Mouse (Mus musculus) cortical plate, adult 2 months (tissue): ENCODE measurements around the gene Sike1.

ENCODE experiments used
- CTCF ChIP-seq: fragments of 200-500 bp; IDR thresholded peaks from 2 replicates; pipeline ENCODE4 v1.5.1; 2011; ENCODE audit warnings: mild to moderate bottlenecking, control low read depth, low read length; ENCODE audit not compliant: insufficient read depth; ENCODE audit errors: extremely low read depth
- POLR2A ChIP-seq: fragments of 200-500 bp; IDR thresholded peaks from 2 replicates; pipeline ENCODE4 v1.6.1; 2011; ENCODE audit warnings: mild to moderate bottlenecking, low read length, control low read depth; ENCODE audit not compliant: insufficient read depth; ENCODE audit errors: extremely low read depth

DNA sequence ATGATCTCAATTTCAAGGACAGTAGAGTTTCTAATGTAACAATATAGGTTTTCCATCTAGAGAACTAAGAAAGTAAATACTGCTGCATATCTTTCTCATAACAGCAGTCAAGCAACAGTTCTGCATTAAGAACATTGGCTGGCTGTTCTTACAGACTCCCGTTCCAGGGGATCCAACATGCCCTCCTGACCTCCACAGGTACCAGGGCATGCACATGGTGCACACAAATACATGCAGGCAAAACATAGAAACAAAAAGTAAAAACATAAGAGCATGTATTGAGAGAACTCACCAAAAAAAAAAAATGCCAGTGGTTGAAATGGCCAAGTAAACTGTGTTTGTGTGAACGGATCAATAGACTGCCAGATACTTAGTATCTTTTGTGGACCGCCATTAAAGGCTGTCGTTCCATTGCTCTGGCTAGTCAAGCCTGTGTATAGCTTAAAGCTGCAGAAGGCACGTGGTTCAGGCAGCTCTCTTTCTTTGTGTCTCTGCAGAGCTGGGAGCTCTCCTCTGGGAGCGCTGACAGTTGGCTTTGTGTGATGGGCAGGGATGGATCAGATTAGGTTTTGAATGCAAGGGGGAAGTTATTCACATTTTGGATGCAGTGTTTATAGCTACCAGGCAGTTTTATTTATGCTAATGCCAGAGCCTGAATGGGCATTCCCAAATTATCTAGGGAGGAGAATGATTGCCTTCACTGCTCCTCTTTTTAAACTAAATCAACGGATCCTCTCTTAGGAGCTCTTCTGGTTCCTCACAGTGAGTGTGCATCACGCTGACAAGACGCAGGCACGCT is 15.8 kb upstream of the Sike1 start:
- TF ChIP-seq POLR2A = no peak
- no peak for TF ChIP-seq CTCF
